Mouse (Mus musculus) testis, adult 2 months (tissue): Measurements from ENCODE around the gene Gtf2h4. TPM values are rescaled to one million over a fixed set of nuclear protein-coding genes. Genes with fewer than 3 reads are reported as not detected.

Experiments used
- H3K27ac ChIP-seq: fragments of 200-500 bp; 2 replicates; pipeline ENCODE4 v1.5.1; 2012; ENCODE audit warnings: low read depth, low read length; ENCODE audit not compliant: control insufficient read depth, insufficient read depth
- H3K27me3 ChIP-seq: fragments of 200-500 bp; 2 replicates; pipeline ENCODE4 v1.6.1; 2012; ENCODE audit warnings: mild to moderate bottlenecking, low read length, moderate library complexity; ENCODE audit not compliant: control insufficient read depth, insufficient read depth
- H3K36me3 ChIP-seq: fragments of 200-500 bp; 2 replicates; pipeline ENCODE4 v1.6.1; 2012; ENCODE audit warnings: mild to moderate bottlenecking, low read length; ENCODE audit not compliant: control insufficient read depth, insufficient read depth
- H3K4me1 ChIP-seq: fragments of 200-500 bp; 2 replicates; pipeline ENCODE4 v1.6.1; 2012; ENCODE audit warnings: low read length; ENCODE audit not compliant: control insufficient read depth, insufficient read depth
- H3K4me3 ChIP-seq: fragments of 200-500 bp; 2 replicates; pipeline ENCODE4 v1.5.1; 2012; ENCODE audit warnings: low read depth, mild to moderate bottlenecking, low read length, moderate library complexity, mixed read lengths; ENCODE audit not compliant: control insufficient read depth
- CTCF ChIP-seq: fragments of 200-500 bp; IDR thresholded peaks from 2 replicates; pipeline ENCODE4 v1.5.1; 2012; ENCODE audit warnings: low read depth, mild to moderate bottlenecking, inconsistent platforms, low read length, moderate library complexity; ENCODE audit not compliant: control insufficient read depth, insufficient read depth, insufficient replicate concordance
- POLR2A ChIP-seq: fragments of 200-500 bp; IDR thresholded peaks from 2 replicates; pipeline ENCODE4 v1.6.1; 2012; ENCODE audit warnings: low read depth, mild to moderate bottlenecking, inconsistent platforms, low read length, moderate library complexity; ENCODE audit not compliant: control insufficient read depth
- polyA plus RNA-seq: library from polyadenylated mRNA; depleted of rRNA; stranded (reverse); fragments of >200 nt; gene quantifications from 2 replicates; pipeline ENCODE4 v1.2.3, GENCODE M21; 2012; rRNA removed

Gene Gtf2h4
- polyA plus RNA-seq, 1 experiment, result 29.4 TPM

GRCm38 (mm10) chr17:35636363-35636762 is 37.2 kb downstream of the Gtf2h4 start:
- Histone ChIP-seq H3K4me3 (no peak overlapping the region), H3K36me3 (no peaks in the 10 kb centered on the region), H3K27ac (no peak overlapping the region), H3K4me1 (peaks cover 15% of the 10 kb centered on the region), H3K27me3 (no peaks in the 10 kb centered on the region)
- TF ChIP-seq POLR2A (no peak), CTCF (no peak)

- Histone ChIP-seq H3K4me1 (peaks cover 15% of the 10 kb centered on the region), H3K36me3 (no peaks in the 10 kb centered on the region), H3K27ac (no peak overlapping the region), H3K4me3 (peak overlapping the region; percentile 66), H3K27me3 (no peaks in the 10 kb centered on the region)
- TF ChIP-seq CTCF (peak; percentile 63; the same call in 1 of the 2 replicates), POLR2A (no peak)
Measured at GRCm38 (mm10) chr17:35635699-35636111, 37.8 kb downstream of the Gtf2h4 start.

DNA sequence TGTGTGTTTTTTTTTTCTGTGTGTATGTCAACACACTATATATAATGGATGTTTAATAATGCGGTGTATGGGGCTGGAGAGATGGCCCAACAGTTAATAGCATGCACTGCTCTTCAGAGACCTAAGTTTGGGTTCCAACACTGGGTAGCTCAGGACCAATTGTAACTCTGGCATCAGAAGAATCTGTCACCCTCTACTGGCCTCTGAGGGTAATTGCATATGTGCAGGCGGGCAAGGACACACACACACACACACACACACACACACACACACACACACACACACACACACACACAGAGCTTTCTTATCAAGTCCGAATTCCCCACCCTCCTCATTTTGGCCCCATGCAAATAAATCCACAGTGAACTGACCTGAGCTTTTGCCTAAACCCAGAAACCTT is 38.3 kb downstream of the Gtf2h4 start:
- no peaks in the 10 kb centered on the region for H3K27me3 ChIP-seq
- H3K27ac ChIP-seq, result no peak overlapping the region
- no peaks in the 10 kb centered on the region for H3K36me3 ChIP-seq
- TF ChIP-seq CTCF (no peak), POLR2A (no peak)
- no peak overlapping the region for H3K4me3 ChIP-seq
- peaks cover 15% of the 10 kb centered on the region for H3K4me1 ChIP-seq

- H3K4me3 ChIP-seq, result no peak overlapping the region
- peaks cover 10% of the 10 kb centered on the region for H3K4me1 ChIP-seq
- H3K27ac ChIP-seq, result no peak overlapping the region
- no peaks in the 10 kb centered on the region for H3K27me3 ChIP-seq
- TF ChIP-seq POLR2A (no peak), CTCF (peak; percentile 29; the same call in 1 of the 2 replicates)
- H3K36me3 ChIP-seq, result no peaks in the 10 kb centered on the region
Measured at GRCm38 (mm10) chr17:35633992-35634391, 39.5 kb downstream of the Gtf2h4 start.

- Histone ChIP-seq H3K4me3 (no peak within 1 kb of the TSS), H3K4me1 (no peaks in the 10 kb centered on the region), H3K27me3 (no peaks in the 10 kb centered on the region), H3K27ac (no peak within 1 kb of the TSS), H3K36me3 (no peaks in the 10 kb centered on the region)
- TF ChIP-seq POLR2A (no peak), CTCF (no peak)
Measured at GRCm38 (mm10) chr17:35626537-35626936, 47.0 kb downstream of the Gtf2h4 start, which contains the start of gene Gm9573. Gene Gm9573, minus strand, starts transcription at chr17:35626637.

Other genes with a start within 250 kb of the Gtf2h4 start
- 1.6 and 1.8 TPM in 2 replicates for gene H2-Q6, start 248.9 kb downstream of the Gtf2h4 start, polyA plus RNA-seq
- gene H2-Q7, start 234.6 kb downstream of the Gtf2h4 start, polyA plus RNA-seq, result 4.9 and 5.2 TPM in 2 replicates
- gene H2-Q10, start 203.7 kb downstream of the Gtf2h4 start, polyA plus RNA-seq, result 0.19 and 0.33 TPM in 2 replicates
- 9.6 and 11.1 TPM in 2 replicates for gene Pou5f1, start 167.7 kb downstream of the Gtf2h4 start, polyA plus RNA-seq
- gene Tcf19, start 156.9 kb downstream of the Gtf2h4 start, polyA plus RNA-seq, result 2.5 and 2.6 TPM in 2 replicates
- 294 and 295 TPM in 2 replicates for gene Cchcr1, start 156.6 kb downstream of the Gtf2h4 start, polyA plus RNA-seq
- gene Psors1c2, start 140.5 kb downstream of the Gtf2h4 start, polyA plus RNA-seq, result 2.5 and 3.6 TPM in 2 replicates
- 8.7 and 9.5 TPM in 2 replicates for gene Cdsn, start 121.6 kb downstream of the Gtf2h4 start, polyA plus RNA-seq
- 1.8 TPM in 1 of 2 replicates, not detected in the other for gene 2300002M23Rik, start 106.3 kb downstream of the Gtf2h4 start, polyA plus RNA-seq
- gene Sfta2, start 72.2 kb downstream of the Gtf2h4 start, polyA plus RNA-seq, result not detected in 2 replicates
- gene Gm9573, start 47.1 kb downstream of the Gtf2h4 start, polyA plus RNA-seq, result 0.36 TPM in 1 of 2 replicates, not detected in the other
- gene Mucl3, start 30.0 kb downstream of the Gtf2h4 start, polyA plus RNA-seq, result 0.10 and 0.11 TPM in 2 replicates
- 9.5 and 9.8 TPM in 2 replicates for gene Vars2, start 6.1 kb downstream of the Gtf2h4 start, polyA plus RNA-seq
- 11.9 and 12.6 TPM in 2 replicates for gene Ddr1, start 30.9 kb upstream of the Gtf2h4 start, polyA plus RNA-seq
- gene Ier3, start 147.9 kb upstream of the Gtf2h4 start, polyA plus RNA-seq, result 1.4 TPM in 2 replicates
- 13.7 and 14.1 TPM in 2 replicates for gene Flot1, start 149.5 kb upstream of the Gtf2h4 start, polyA plus RNA-seq
- 54.0 and 59.4 TPM in 2 replicates for gene Tubb5, start 164.6 kb upstream of the Gtf2h4 start, polyA plus RNA-seq
- gene Mdc1, start 167.8 kb upstream of the Gtf2h4 start, polyA plus RNA-seq, result 73.7 and 81.1 TPM in 2 replicates
- gene Nrm, start 187.6 kb upstream of the Gtf2h4 start, polyA plus RNA-seq, result 179 and 201 TPM in 2 replicates
- 34.1 and 36.8 TPM in 2 replicates for gene Ppp1r18, start 191.9 kb upstream of the Gtf2h4 start, polyA plus RNA-seq
- gene Dhx16, start 206.1 kb upstream of the Gtf2h4 start, polyA plus RNA-seq, result 81.3 and 89.0 TPM in 2 replicates
- gene 2310061I04Rik, start 223.7 kb upstream of the Gtf2h4 start, polyA plus RNA-seq, result 144 and 172 TPM in 2 replicates
- gene Atat1, start 236.3 kb upstream of the Gtf2h4 start, polyA plus RNA-seq, result 158 and 171 TPM in 2 replicates
- gene Mrps18b, start 242.7 kb upstream of the Gtf2h4 start, polyA plus RNA-seq, result 81.8 and 83.3 TPM in 2 replicates
- gene Ppp1r10, start 242.7 kb upstream of the Gtf2h4 start, polyA plus RNA-seq, result 100 and 104 TPM in 2 replicates